Mouse (Mus musculus): ENCODE results near the gene Rimklb.

GRCm38 (mm10) chr6:122539564-122539963, 41.0 kb upstream of the Rimklb start:
- TF ChIP-seq GATA1 (IDR thresholded peaks at IDR 0.05; ENCODE audit: borderline replicate concordance, low read length) (no peak), FLI1 (IDR thresholded peaks at IDR 0.05; ENCODE audit: low read length) (no peak)
